Mouse (Mus musculus) midbrain, embryonic 14.5 days (tissue): ENCODE data around the gene Aqp3. TPM values are rescaled to one million over a fixed set of nuclear protein-coding genes. Genes with fewer than 3 reads are reported as not detected.
A peak's percentile ranks its signal among the peaks of the same experiment; 100 is the strongest.

Experiments
- ATAC-seq: fragments of 200-750 bp; cut with Nextera tagmentation; 2 replicates; pipeline ENCODE4 v1.8.0; 2017; ENCODE audit warnings: moderate number of reproducible peaks, moderate library complexity; ENCODE audit not compliant: low FRiP score, low TSS enrichment
- DNase-seq: peaks from one replicate; pipeline ENCODE4 v3.0.0-alpha.2; 2015
- H3K27ac ChIP-seq: fragments of 300-500 bp; sonication (generic); replicated peaks from 2 replicates; pipeline ENCODE4 v1.5.1; 2014; ENCODE audit warnings: mild to moderate bottlenecking, low read depth, low read length, moderate library complexity
- H3K27me3 ChIP-seq: fragments of 300-500 bp; sonication (generic); 2 replicates; pipeline ENCODE4 v1.6.1; 2014; ENCODE audit warnings: low read length, control low read depth, mixed read lengths; ENCODE audit not compliant: control insufficient read depth, insufficient read depth
- H3K36me3 ChIP-seq: fragments of 300-500 bp; sonication (generic); 2 replicates; pipeline ENCODE4 v1.6.1; 2014; ENCODE audit warnings: low read length, control low read depth; ENCODE audit not compliant: control insufficient read depth, insufficient read depth
- H3K4me1 ChIP-seq: fragments of 300-500 bp; sonication (generic); 2 replicates; pipeline ENCODE4 v1.6.1; 2014; ENCODE audit warnings: mild to moderate bottlenecking, antibody characterized with exemption, low read length, control low read depth; ENCODE audit not compliant: control insufficient read depth, insufficient read depth
- H3K4me2 ChIP-seq: fragments of 300-500 bp; sonication (generic); 2 replicates; pipeline ENCODE4 v1.6.1; 2014; ENCODE audit warnings: mild to moderate bottlenecking, low read length, moderate library complexity
- H3K4me3 ChIP-seq: fragments of 300-500 bp; sonication (generic); replicated peaks from 2 replicates; pipeline ENCODE4 v1.5.1; 2014; ENCODE audit warnings: low read depth, low read length
- H3K9ac ChIP-seq: fragments of 300-500 bp; sonication (generic); replicated peaks from 2 replicates; pipeline ENCODE4 v1.6.1; 2014; ENCODE audit warnings: mild to moderate bottlenecking, low read length, moderate library complexity
- H3K9me3 ChIP-seq: fragments of 300-500 bp; sonication (generic); 2 replicates; pipeline ENCODE4 v1.6.1; 2016; ENCODE audit warnings: low read length, control low read depth, mixed read lengths; ENCODE audit not compliant: control insufficient read depth
- WGBS: fragments of 180-500 bp; shearing (Covaris S2); extraction: QIAGEN DNeasy Blood & Tissue Kit; methylation state at CpG from one replicate; pipeline ENCODE4 v1.1.7; 2014; 5-methylcytosine and 5-hydroxymethylcytosine counted together
- polyA plus RNA-seq: library from polyadenylated mRNA; unstranded; fragments of >200 nt; fragmentation: Nextera tagmentation; extraction: Ambion mirVana; gene quantifications from 2 replicates; pipeline ENCODE4 v1.2.1, GENCODE M21; 2014

Aqp3 gene
- polyA plus RNA-seq, 1 experiment from 2014 or later, result not detected

DNA sequence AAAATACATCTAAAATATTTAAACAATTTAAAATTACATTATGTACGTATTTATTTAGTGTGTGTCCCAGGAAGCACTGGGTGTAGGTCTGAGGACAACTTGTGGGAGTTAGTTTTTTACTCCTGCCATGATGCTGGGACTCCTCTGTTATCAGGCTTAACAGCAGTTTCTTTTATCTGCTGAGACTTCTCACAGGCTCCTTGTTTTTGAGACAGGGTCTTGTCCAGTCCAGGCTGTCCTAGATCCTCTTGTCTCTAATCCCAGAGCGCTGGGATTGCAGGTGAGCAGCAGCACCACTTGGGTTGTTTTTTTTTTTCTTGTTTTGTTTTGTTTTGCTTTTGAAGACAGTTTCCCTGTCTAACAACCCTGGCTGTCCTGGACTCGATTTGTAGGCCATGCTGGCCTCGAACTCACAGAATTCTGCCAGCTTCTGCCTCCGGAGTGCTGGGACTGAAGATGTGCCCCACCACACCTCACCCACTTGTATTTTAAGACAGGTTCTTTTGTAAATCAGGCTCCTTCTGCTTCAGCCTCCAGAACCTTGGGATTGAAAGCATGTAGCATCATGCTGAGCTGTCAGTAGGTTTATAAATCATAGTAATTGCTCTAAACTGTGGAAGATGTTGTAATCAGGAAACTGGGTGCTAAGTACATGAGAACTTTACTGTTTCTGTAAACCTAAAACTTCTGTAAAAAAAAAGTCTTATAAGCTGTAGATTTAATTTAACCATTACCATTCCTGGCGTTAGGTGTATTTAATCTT lies 35.7 kb upstream of the Aqp3 start:
- H3K9me3 ChIP-seq, result no peaks in the 10 kb centered on the region
- H3K4me2 ChIP-seq, result no peak overlapping the region
- H3K27ac ChIP-seq, result no peak overlapping the region
- DNase-seq, result no peak
- no peaks in the 10 kb centered on the region for H3K27me3 ChIP-seq
- 83% methylated on average over 6 of the region's 6 CpGs for WGBS
- no peak overlapping the region; the same call in 1 of the 2 replicates for H3K9ac ChIP-seq
- H3K4me3 ChIP-seq, result no peak overlapping the region
- no peaks in the 10 kb centered on the region for H3K36me3 ChIP-seq
- H3K4me1 ChIP-seq, result peaks cover 6% of the 10 kb centered on the region
- no peak for ATAC-seq

DNA sequence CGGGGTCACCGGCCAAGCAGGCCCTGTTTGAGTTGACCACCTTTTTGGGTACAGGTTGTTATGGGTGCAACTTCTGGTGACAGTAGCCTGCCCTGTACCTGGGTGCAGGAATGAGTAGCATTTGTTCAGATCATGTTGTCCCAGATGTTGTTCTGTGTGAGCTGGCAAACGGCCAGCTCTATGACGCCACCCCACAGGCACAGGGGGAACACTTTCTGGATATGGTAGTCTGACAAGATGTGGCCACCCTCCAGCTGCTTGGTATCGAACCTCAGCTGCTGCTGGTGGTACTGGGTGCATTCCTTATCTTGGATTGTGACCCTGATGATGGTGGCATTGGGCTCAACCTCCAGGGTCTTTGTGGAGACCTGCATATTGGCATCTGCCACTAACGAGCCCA lies 34.5 kb upstream of the Aqp3 start:
- Histone ChIP-seq H3K4me1 (peaks cover 6% of the 10 kb centered on the region; the same call in 1 of the 2 replicates), H3K9ac (no peak overlapping the region), H3K9me3 (no peaks in the 10 kb centered on the region), H3K4me2 (no peak overlapping the region), H3K4me3 (no peak overlapping the region), H3K36me3 (no peaks in the 10 kb centered on the region), H3K27ac (no peak overlapping the region), H3K27me3 (no peaks in the 10 kb centered on the region)
- DNase-seq, result no peak
- WGBS, result 79% methylated on average over 6 of the region's 6 CpGs
- ATAC-seq, result no peak

DNA sequence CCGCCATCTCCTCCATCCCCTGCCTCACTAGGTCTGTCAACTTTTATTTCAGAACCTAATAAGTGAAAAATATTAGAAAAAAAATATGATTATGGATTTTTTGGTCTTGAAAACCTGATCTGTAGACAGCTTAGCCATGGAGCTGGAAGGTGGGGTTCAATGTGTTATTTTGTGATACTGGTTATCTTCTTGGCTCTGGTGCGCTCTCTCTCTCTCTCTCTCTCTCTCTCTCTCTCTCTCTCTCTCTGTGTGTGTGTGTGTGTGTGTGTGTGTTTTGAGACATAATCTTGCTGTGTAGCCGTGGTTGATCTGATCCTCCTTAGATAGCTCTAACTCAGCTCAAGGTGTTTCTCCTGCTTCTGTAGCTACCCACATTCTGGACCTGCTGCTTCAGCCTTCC lies 31.9 kb upstream of the Aqp3 start:
- 0 out of 2 replicates have a peak, but pooled peaks cover 5% of the 10 kb centered on the region for H3K4me1 ChIP-seq
- no peak overlapping the region for H3K4me3 ChIP-seq
- H3K9ac ChIP-seq, result no peak overlapping the region
- no peaks in the 10 kb centered on the region for H3K27me3 ChIP-seq
- H3K27ac ChIP-seq, result no peak overlapping the region
- no peaks in the 10 kb centered on the region for H3K36me3 ChIP-seq
- ATAC-seq (no peak), DNase-seq (no peak)
- H3K4me2 ChIP-seq, result no peak overlapping the region
- no peaks in the 10 kb centered on the region for H3K9me3 ChIP-seq
- WGBS, result 85% methylated on average over 3 of the region's 3 CpGs

DNA sequence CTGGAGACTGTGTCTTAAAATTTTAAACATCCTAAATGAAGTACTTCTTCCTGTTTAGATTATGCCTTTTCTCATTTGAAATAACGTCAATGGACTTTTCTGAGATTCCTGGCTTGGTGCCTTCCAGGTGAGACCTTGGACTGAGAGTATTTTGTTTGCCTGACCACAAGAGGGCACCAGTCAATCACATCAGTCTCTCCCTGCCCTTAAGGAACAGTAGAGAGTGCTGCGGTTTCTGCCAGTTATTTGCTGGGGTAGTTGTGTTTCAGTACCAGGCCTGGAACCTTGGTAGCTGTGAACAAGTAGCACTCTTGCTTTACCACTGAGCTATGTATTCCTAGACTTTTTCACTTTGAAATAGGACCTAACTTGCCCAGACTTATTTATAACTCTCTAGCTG lies 31.4 kb upstream of the Aqp3 start:
- WGBS, result 9% methylated on average over 2 of the region's 2 CpGs
- H3K27ac ChIP-seq, result no peak overlapping the region
- no peak; the same call in 1 of the 2 replicates for ATAC-seq

DNA sequence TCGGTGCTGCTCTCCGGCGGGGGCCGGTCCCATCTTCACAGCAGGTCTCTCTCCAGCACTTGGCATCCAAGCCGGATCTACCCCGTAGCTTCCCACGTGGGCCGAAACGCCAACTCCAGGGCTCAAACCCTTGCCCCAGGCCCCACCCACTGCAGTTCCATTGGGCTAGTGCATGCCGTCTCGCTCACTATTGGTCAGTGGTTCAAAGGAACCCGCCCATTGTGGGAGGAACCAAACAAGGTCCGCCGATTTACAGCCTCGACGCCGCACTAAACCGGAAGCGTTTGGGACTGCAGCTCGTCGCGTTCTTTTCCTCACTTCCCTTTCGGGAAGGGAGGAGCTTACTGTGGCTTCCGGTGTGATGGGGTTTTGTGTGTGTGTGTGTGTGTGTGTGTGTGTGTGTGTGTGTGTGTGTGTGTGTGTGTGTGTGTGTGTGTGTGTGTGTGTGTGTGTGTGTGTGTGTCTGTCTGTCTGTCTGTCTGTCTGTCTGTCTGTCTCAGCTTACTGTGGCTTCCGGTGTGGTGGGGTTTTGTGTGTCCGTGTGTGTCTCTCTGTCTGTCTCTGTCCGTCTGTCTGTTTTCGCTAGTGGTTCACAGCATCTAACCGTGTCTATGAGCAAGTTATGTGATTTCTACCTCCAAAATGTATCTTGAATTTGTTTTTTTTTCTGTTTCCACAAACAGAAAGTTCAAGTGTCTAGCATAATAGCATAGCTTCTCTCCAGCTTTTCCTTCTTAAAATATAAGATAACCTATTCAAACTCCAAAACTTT lies 26.4 kb upstream of the Aqp3 start, which contains the start of gene Nol6:
TSS of gene Nol6 (minus strand) at position 276 of the 772 bp plus-strand sequence.
- DNase-seq (peak; percentile 99), ATAC-seq (peak; percentile 100)
- Histone ChIP-seq H3K4me2 (peak within 1 kb of the TSS; percentile 88), H3K4me3 (peak within 1 kb of the TSS; percentile 66), H3K27me3 (no peaks in the 10 kb centered on the region), H3K27ac (peak within 1 kb of the TSS; percentile 45; the same call in 1 of the 2 replicates), H3K9me3 (no peaks in the 10 kb centered on the region), H3K36me3 (peaks cover 32% of the 10 kb centered on the region), H3K9ac (peak within 1 kb of the TSS; percentile 60), H3K4me1 (peaks cover 8% of the 10 kb centered on the region; the same call in 1 of the 2 replicates)
- 2% methylated on average over 29 of the region's 29 CpGs for WGBS

More for the DNA sequence above, 31.4 kb upstream of the Aqp3 start:
- Histone ChIP-seq H3K4me1 (0 out of 2 replicates have a peak, but pooled peaks cover 4% of the 10 kb centered on the region), H3K9ac (no peak overlapping the region), H3K4me3 (no peak overlapping the region), H3K27me3 (no peaks in the 10 kb centered on the region), H3K4me2 (no peak overlapping the region), H3K36me3 (no peaks in the 10 kb centered on the region), H3K9me3 (no peaks in the 10 kb centered on the region)
- DNase-seq, result peak; percentile 75

DNA sequence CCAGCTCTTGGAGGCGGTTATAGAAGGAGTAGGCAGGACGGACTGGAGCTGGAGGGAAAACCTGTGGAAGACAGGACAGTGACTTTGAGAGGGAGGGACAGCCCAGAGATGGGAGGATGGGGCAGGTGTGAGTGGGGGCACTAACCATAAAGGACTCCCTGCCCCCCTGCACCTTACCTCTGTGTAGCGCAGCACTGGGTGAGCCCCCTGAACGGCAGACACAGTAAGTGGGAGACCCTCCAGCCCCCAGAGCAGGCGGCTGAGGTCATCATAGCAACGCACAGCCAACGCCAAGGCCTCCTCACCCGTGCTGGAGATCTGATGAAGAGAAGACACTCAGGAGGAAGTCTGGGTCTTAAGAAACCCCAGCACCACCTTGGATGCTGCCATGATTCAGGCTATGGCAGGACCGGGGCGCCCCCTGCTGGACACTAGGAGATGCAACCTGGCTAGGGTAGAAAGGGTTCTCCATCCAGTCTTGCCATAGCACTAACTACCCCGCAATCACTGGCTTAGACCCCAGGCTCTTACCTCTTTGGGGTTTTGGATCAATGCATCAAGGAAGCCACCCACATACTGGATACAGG lies 20.8 kb upstream of the Aqp3 start:
- no peaks in the 10 kb centered on the region for H3K9me3 ChIP-seq
- peak; percentile 13; the same call in 1 of the 2 replicates for ATAC-seq
- H3K4me2 ChIP-seq, result no peak overlapping the region
- 77% methylated on average over 11 of the region's 11 CpGs for WGBS
- H3K4me3 ChIP-seq, result no peak overlapping the region
- no peaks in the 10 kb centered on the region for H3K27me3 ChIP-seq
- peaks cover 5% of the 10 kb centered on the region; the same call in 1 of the 2 replicates for H3K4me1 ChIP-seq
- peaks cover 87% of the 10 kb centered on the region for H3K36me3 ChIP-seq
- no peak overlapping the region for H3K9ac ChIP-seq
- DNase-seq, result peak; percentile 74
- no peak overlapping the region for H3K27ac ChIP-seq

DNA sequence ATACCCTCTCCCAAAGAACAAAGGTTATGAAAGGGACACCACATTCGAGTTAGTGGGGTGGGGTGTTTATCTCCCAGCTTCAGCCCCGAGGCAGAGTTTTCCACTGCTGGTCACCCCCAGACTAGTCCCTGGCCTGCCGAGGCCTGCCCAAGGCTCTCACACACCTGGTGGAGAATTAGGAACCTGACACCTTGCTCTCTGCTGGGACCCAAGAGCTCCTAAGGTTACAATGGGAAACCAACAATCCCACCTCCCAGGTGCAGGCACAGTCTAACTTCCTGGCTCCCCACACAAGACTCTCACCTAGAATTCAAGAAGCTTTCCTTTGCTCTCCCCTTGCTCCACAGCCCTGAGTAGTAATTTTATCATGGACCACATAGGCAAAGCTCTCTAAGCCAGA lies 18.8 kb upstream of the Aqp3 start:
- H3K4me2 ChIP-seq, result no peak overlapping the region
- no peaks in the 10 kb centered on the region for H3K27me3 ChIP-seq
- 82% methylated on average over 3 of the region's 3 CpGs for WGBS
- no peak overlapping the region for H3K9ac ChIP-seq
- DNase-seq (no peak), ATAC-seq (no peak)
- no peaks in the 10 kb centered on the region for H3K4me1 ChIP-seq
- no peaks in the 10 kb centered on the region for H3K9me3 ChIP-seq
- no peak overlapping the region for H3K4me3 ChIP-seq
- H3K36me3 ChIP-seq, result peaks cover 81% of the 10 kb centered on the region
- no peak overlapping the region for H3K27ac ChIP-seq

DNA sequence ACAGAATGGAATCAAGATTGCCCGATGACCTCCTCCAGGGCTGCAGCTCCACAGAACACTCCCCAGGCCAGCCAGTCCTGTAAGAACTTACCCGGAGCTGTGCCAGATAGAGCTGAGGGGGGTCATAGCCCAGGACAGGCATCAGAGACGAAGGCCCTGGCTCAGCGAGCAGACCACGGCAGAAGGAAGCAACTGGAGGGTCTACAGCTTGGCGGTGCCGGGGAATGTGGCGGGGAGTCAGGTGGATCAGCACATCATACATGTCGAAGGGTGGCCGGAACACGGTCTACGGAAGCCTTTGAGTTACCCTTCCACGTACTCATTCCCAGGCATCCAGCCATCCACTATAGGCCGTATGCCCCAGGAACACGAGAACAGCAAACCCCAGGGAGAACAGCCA lies 17.8 kb upstream of the Aqp3 start:
- DNase-seq, result no peak
- no peaks in the 10 kb centered on the region for H3K9me3 ChIP-seq
- no peaks in the 10 kb centered on the region for H3K4me1 ChIP-seq
- no peaks in the 10 kb centered on the region for H3K27me3 ChIP-seq
- peaks cover 71% of the 10 kb centered on the region for H3K36me3 ChIP-seq
- H3K4me2 ChIP-seq, result no peak overlapping the region
- 95% methylated on average over 15 of the region's 15 CpGs for WGBS
- no peak overlapping the region for H3K4me3 ChIP-seq
- no peak overlapping the region for H3K27ac ChIP-seq
- ATAC-seq, result no peak
- no peak overlapping the region for H3K9ac ChIP-seq
